Mouse (Mus musculus) kidney, postnatal 25 days (tissue): ENCODE results near the gene Gramd1b.

Experiments
- DNase-seq, 2 experiments: peaks; one replicate each; pipeline ENCODE4 v3.0.0; 2021; ENCODE audit warnings: mixed read lengths in 2 of 2

Gramd1b gene

GRCm38 (mm10) chr9:40246702-40247101, 284.5 kb downstream of the Gramd1b start:
- no peak for DNase-seq

DNA sequence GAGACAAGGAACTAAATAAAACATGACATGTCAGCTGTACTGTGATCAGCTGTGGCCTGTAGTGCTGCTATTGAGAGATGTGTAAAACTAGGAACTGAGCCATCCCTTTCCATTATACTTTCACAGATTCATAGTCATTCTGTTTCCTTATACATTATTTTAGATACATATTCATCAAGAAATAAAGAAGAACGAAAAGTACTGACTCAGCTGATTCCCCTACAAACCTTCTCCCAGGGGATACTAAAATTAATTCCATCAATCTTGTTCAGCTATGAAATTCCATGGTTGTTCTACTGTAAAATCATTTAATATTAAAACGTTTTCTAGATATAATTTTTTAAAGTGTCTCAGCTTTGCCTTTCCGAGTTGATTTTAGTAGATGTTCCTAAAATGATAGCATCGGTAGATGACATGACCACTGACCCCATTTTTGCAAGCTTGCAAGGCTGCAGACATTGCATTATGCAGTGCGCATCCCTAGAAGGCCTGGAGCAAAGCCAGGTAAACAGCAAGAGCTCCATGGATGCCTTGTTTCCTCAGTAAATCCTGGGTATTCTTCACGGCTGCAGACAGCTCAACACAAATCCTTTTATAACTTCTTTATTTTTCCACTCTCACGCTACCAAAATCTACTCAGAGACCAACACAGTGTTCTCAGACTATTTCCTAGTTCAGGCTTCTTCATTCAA, 285.1 kb downstream of the Gramd1b start:
- DNase-seq, result no peak

- no peak for DNase-seq
Measured at GRCm38 (mm10) chr9:40245466-40245865, 285.7 kb downstream of the Gramd1b start.
